Mouse (Mus musculus) erythroblast, embryonic 14.5 days (primary cell): Measurements from ENCODE around the gene Noct. TPM values are rescaled to one million over a fixed set of nuclear protein-coding genes. Genes with fewer than 3 reads are reported as not detected.

Experiments used
- H3K27me3 ChIP-seq: 2 replicates; pipeline ENCODE4 v1.6.1; 2012; ENCODE audit warnings: inconsistent platforms; ENCODE audit not compliant: control insufficient read depth
- H3K36me3 ChIP-seq: 2 replicates; pipeline ENCODE4 v1.6.1; 2012; ENCODE audit warnings: mild to moderate bottlenecking, inconsistent platforms; ENCODE audit not compliant: control insufficient read depth
- H3K4me1 ChIP-seq: 2 replicates; pipeline ENCODE4 v1.6.1; 2012; ENCODE audit warnings: inconsistent platforms; ENCODE audit not compliant: control insufficient read depth
- H3K4me3 ChIP-seq: replicated peaks from 2 replicates; pipeline ENCODE3; 2012; ENCODE audit warnings: moderate library complexity, mild to moderate bottlenecking, inconsistent platforms
- H3K9me3 ChIP-seq: 2 replicates; pipeline ENCODE4 v1.6.1; 2012; ENCODE audit warnings: low read length, inconsistent platforms, mixed read lengths; ENCODE audit not compliant: control insufficient read depth
- GATA1 ChIP-seq: IDR thresholded peaks from 2 replicates; pipeline ENCODE4 v1.6.1; 2012; ENCODE audit warnings: low read length, inconsistent platforms, mixed read lengths
- TAL1 ChIP-seq: IDR thresholded peaks from 3 replicates; pipeline ENCODE4 v1.6.1; 2012; ENCODE audit warnings: low read length, inconsistent platforms, mixed read lengths
- polyA plus RNA-seq: library from polyadenylated mRNA; stranded (reverse); fragments of >175 nt; gene quantifications from 2 replicates; pipeline ENCODE4 v1.2.3, GENCODE M21; 2012

Gene Noct
- polyA plus RNA-seq, 1 experiment: 6.1 TPM

DNA sequence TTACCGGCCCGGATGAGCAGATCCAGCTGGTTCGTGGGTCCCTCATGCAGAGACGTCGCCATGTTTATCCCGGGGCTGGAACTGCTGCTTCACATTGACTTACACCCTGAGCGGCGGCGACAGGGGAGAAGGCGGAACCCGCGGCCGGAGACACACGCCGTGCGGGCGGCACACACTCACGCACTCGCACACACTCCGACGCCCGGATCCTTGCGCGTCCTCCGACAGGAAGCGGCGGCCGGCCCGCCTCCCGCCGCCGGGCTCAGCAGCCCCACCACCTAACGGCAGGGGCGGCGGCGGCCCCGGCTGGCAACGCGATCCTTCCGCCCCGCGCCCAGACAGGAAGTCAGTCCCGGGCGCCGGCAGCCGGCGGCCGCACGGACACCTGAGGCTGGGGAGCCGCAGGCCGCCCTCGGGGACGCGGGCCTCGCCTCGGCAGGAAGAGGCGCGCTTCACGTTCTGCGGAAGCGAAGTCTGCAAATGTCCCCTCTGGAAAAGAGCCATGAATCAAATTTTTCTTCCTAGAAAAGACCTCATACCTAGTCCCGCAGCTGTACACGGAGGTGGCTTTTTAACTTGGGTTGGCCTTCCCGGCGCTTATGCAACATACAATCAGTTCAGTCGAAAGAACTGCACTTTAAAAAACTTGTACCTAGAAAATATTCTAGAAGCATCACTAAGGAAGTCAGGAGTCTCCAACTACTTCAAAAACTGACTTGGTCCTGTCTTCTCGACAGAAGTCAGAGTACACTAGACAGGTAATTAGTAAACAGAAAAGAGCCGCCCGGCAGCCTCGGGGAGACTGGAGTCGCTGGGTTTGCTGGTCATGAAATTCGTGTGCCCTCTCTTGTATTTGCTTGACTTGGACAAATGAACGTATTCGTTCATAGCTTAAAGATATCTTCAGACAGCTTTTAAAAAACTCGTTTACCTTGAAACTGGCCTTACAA is 53.2 kb downstream of the Noct start:
- H3K36me3 ChIP-seq: peaks cover 34% of the 10 kb centered on the region
- TF ChIP-seq TAL1: no peak
- TF ChIP-seq GATA1: no peak
- H3K4me3 ChIP-seq: peak overlapping the region; percentile 93
- no peaks in the 10 kb centered on the region for H3K27me3 ChIP-seq
- H3K9me3 ChIP-seq: no peaks in the 10 kb centered on the region
- peaks cover 48% of the 10 kb centered on the region for H3K4me1 ChIP-seq

DNA sequence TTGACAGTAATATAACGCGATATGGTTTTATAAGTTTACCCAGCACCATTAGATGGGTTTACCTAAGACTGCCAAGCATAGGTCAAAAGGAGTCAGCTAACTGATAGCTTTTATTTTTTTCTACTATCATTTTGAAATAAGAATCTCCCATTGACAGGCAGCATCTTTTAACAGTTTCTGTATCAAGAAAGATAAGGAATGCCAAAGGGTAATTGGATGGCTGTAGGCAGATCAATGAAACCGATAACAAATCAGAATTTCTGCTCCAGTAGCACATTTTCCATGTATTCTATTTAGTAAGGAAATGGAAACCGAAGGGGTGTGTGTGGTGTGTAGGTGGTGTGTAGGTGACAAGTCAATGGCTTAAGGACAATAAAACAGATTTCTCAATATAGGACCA is 54.2 kb downstream of the Noct start:
- Histone ChIP-seq H3K9me3 (no peaks in the 10 kb centered on the region), H3K27me3 (no peaks in the 10 kb centered on the region), H3K4me1 (peaks cover 48% of the 10 kb centered on the region), H3K36me3 (peaks cover 36% of the 10 kb centered on the region), H3K4me3 (peak overlapping the region; percentile 93)
- TF ChIP-seq TAL1 (no peak), GATA1 (no peak)

DNA sequence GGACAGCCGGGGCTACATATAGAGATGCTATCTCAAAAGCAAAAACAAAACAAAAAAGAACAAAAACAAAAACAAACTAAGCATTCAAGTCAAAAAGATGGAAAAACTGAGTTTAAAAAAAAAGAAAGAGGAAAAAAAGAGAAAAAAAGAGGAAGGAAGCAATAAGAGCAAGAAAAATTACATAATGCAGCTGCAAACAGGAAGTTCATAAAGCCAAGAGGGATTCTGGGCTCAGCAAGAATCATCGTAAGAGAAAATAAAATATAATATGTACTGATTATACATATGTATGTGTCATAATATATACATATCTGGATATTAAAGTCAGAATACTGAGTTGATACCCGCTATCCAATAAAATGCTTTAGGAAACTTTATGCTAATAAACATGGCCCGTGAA is 57.5 kb downstream of the Noct start:
- Histone ChIP-seq H3K27me3 (no peaks in the 10 kb centered on the region), H3K36me3 (peaks cover 55% of the 10 kb centered on the region), H3K4me3 (no peak overlapping the region), H3K4me1 (peaks cover 36% of the 10 kb centered on the region), H3K9me3 (no peaks in the 10 kb centered on the region)
- TF ChIP-seq GATA1 (no peak), TAL1 (no peak)

DNA sequence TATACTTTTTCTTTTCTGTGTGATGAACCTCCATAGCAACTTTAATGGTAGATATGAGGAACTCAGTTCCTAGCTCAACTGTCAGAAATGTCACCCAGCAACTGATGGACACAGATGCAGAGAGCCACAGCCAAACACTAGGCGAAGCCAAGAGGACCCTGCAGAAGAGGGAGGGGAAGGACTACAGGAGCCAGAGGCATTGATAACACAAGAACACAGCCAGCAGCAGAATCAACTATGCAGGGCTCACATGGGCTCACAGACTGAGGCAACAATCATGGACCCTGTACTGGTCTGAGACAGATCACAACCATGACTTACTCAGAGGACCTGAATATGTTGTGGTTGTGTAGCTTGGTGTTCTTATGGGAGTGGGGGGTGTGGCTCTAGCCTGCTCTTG is 60.1 kb downstream of the Noct start:
- no peak for TF ChIP-seq GATA1
- TF ChIP-seq TAL1: no peak
- Histone ChIP-seq H3K9me3 (no peaks in the 10 kb centered on the region), H3K27me3 (no peaks in the 10 kb centered on the region), H3K4me3 (no peak overlapping the region), H3K4me1 (peaks cover 18% of the 10 kb centered on the region), H3K36me3 (peaks cover 73% of the 10 kb centered on the region)

DNA sequence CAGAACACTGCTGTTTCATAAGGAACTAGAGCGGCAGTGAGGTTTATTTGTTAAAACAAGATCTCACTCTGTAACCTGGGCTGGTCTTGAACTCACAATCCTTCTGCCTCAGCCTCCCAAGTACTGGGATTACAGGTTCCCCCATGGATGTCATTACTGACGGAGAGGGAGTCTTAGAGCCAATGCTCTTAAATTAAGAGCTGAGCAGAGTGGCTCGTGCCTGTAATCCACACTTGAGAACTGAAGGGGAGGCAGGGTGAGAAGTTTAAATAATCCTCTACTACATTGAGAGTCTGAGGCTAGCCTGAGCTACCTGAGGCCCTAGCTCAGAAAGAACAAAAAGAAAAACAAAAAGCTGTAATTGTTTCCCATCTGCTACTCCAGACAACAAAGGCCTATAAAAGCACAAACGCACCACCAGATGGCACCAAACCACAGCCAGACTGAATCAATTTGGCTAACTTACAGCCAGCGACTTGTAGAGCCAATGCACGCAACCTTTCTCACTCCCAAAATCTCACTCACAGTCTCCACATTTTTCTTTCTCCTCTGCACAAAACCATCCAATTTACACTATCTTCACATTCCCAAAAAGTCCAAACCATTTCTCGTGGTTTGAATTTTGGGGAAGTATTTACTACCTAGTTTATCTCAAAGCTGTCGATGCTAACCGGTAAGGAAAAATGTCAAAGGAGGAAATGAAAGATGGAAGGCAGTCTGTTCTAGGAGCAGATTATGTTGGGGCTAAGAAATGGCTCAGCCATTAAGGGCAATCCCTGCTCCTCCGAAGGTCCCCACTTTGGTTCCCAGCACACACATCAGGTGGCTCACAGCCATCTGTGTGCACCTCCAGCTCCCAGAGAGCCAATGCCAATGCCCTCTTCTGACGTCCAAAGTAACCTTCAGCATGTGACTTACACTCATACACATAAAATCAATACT is 64.9 kb downstream of the Noct start:
- H3K9me3 ChIP-seq: no peaks in the 10 kb centered on the region
- TF ChIP-seq GATA1 (no peak), TAL1 (no peak)
- peaks cover 90% of the 10 kb centered on the region for H3K36me3 ChIP-seq
- no peaks in the 10 kb centered on the region for H3K27me3 ChIP-seq
- peaks cover 9% of the 10 kb centered on the region for H3K4me1 ChIP-seq
- no peak overlapping the region for H3K4me3 ChIP-seq

DNA sequence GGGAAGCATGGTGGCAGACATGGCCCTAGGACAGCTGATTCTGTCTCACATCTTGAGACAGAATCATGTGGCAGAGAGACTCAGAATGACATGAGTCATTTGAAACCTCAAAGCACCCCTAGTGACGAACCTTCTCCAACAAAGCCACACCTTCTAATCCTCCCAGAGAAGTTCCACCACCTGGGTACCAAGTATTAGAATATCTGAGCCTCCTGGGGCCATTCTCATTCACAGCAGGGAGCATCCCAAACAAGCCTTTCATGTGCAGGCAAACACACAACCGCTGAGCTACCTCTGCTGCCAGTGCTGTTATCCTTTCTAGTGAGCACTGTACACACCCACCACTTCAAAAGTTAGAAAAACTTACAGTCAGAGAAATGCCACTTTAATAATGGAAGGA is 70.0 kb downstream of the Noct start:
- Histone ChIP-seq H3K36me3 (peaks cover 88% of the 10 kb centered on the region), H3K4me1 (peaks cover 4% of the 10 kb centered on the region), H3K9me3 (no peaks in the 10 kb centered on the region), H3K4me3 (no peak overlapping the region), H3K27me3 (no peaks in the 10 kb centered on the region)
- TF ChIP-seq TAL1 (no peak), GATA1 (no peak)

DNA sequence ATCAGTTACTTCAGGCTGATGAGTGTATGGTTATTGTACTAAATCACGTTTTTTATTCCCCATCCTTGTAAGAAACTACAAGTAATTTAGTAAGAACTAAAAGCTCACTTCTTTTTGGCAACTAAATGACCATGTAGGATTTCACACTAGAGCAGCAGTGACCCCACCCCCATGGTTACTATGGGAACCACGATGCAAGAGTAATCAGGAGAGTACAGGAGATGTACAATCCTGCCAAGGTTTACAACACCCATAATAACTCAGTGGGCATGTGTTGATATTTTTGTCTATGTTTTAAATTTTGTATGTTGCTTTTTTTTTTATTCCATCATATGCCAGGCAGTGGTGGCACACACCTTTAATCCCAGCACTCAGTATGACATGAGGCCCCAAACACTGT is 71.0 kb downstream of the Noct start:
- H3K4me1 ChIP-seq: peaks cover 2% of the 10 kb centered on the region; the same call in 1 of the 2 replicates
- TF ChIP-seq TAL1 (no peak), GATA1 (no peak)
- H3K9me3 ChIP-seq: no peaks in the 10 kb centered on the region
- peaks cover 88% of the 10 kb centered on the region for H3K36me3 ChIP-seq
- H3K27me3 ChIP-seq: no peaks in the 10 kb centered on the region
- H3K4me3 ChIP-seq: no peak overlapping the region

DNA sequence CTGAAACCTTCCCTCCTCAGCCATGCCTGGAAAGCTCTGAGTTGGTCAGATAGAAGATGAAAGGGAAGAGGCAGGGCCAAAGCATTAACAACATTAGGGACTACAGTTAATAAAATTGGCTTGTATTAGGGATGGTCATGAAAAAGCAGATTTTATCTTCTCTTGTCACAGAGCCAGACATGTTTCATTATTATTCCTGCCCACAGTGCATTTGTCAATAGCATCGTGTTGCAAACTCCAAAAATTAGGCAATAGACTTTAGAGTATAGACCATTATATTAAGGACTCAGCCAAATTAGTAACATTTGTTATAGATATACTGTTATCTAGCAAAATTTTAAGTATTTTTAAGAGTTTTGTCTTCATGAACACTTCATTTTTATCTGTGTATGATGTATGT is 72.5 kb downstream of the Noct start:
- TF ChIP-seq GATA1 (no peak), TAL1 (no peak)
- peaks cover 83% of the 10 kb centered on the region for H3K36me3 ChIP-seq
- H3K4me3 ChIP-seq: no peak overlapping the region
- H3K4me1 ChIP-seq: peaks cover 3% of the 10 kb centered on the region
- H3K27me3 ChIP-seq: no peaks in the 10 kb centered on the region
- H3K9me3 ChIP-seq: peaks cover under 1% of the 10 kb centered on the region

Other genes starting within 250 kb of the Noct start
- 1.1 and 1.4 TPM in 2 replicates for gene Elf2, start 116.2 kb downstream of the Noct start, polyA plus RNA-seq
- gene Mgarp, start 172.3 kb downstream of the Noct start, polyA plus RNA-seq: 0.08 TPM in 2 replicates
- 4.2 and 5.7 TPM in 2 replicates for gene Ndufc1, start 184.5 kb downstream of the Noct start, polyA plus RNA-seq
- 1.2 TPM in 2 replicates for gene Naa15, start 190.7 kb downstream of the Noct start, polyA plus RNA-seq